Mouse (Mus musculus) ES-Bruce4 (cell line): Measurements from ENCODE around the gene Klhl18.

ENCODE experiments used
- CTCF ChIP-seq: IDR thresholded peaks from one replicate; pipeline ENCODE4 v1.8.1; 2011; ENCODE audit warnings: low read depth, low read length
- EP300 ChIP-seq: IDR thresholded peaks from 2 replicates; pipeline ENCODE4 v1.6.1; 2011; ENCODE audit warnings: low read depth, low read length; ENCODE audit not compliant: insufficient read depth
- POLR2A ChIP-seq: IDR thresholded peaks from one replicate; pipeline ENCODE4 v1.8.1; 2011; ENCODE audit warnings: low read length; ENCODE audit not compliant: insufficient read depth

DNA sequence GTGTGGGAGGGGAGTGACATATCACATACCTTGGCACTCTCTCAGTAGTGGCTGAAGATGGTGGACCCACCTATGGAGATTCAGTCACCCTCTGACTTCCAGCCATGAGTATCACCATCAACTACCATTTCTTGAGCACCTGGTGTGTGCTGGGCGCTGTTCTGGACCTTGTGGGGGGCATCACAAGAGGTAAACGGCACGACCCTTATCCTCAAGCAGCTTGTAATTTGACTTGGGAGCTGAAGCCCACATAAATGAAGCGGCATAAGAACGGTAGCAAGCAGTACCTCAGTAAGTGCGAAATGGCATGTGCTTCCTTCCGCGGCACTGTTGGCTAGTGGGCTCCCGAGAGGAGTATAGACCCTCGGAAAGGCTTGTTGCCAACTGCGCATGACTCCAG is 1.5 kb upstream of the Klhl18 start:
- TF ChIP-seq POLR2A, result no peak
- no peak for TF ChIP-seq CTCF
- no peak for TF ChIP-seq EP300
